ENCODE assay signal across 9 mouse cellular contexts in genomic region chr5:125040128-125040584, GRCm38 (mm10). TPM values are rescaled to one million over a fixed set of nuclear protein-coding genes. Genes with fewer than 3 reads are reported as not detected.
DNase-seq lines count a peak whose midpoint lies in the region; ATAC-seq and TF ChIP-seq lines count a peak whose summit lies in the region.
"Had no signal": no experiment of that assay in that cellular context is flagged by ENCODE, and none has a peak within 500 bp of the region (broad histone marks: within the 10 kb centered on the region; RNA-seq: fewer than 3 reads in every experiment).

No protein-coding gene starts in this region.

- no peak for ATAC-seq in limb, embryonic 12.5 days (ENCODE audit: insufficient number of reproducible peaks, insufficient read depth, low FRiP score, low TSS enrichment, low read depth)
- ATAC-seq in stomach, embryonic 14.5 days (ENCODE audit: insufficient number of reproducible peaks, insufficient read depth, low FRiP score, low read depth): peak; percentile 12; the same call in 1 of the 2 replicates

- TF ChIP-seq CTCF in heart, adult 2 months (IDR thresholded peaks at IDR 0.05): no peak
- TF ChIP-seq CTCF in left cerebral cortex, adult 2 months (IDR thresholded peaks at IDR 0.05): no peak

- TF ChIP-seq POLR2A in heart, adult 2 months (IDR thresholded peaks at IDR 0.05; ENCODE audit: insufficient read depth, low read depth, low read length): 0 out of 2 replicates have a peak, but pooled peaks have one; percentile 52

- H3K4me3 ChIP-seq in limb, embryonic 12.5 days (replicated peaks): no peak overlapping the region
- H3K4me3 ChIP-seq in limb, embryonic 10.5 days: no peak overlapping the region
- no peak overlapping the region for H3K4me3 ChIP-seq in brown adipose tissue, adult 24 weeks (ENCODE audit: insufficient read depth, low read depth, low read length)
- H3K4me3 ChIP-seq in heart, adult 2 months: no peak overlapping the region
- H3K4me3 ChIP-seq in stomach, embryonic 14.5 days (ENCODE audit: low read depth, low read length): no peak overlapping the region
- H3K4me3 ChIP-seq in left cerebral cortex, adult 2 months: no peak overlapping the region
- H3K4me3 ChIP-seq: neural tube, embryonic 12.5 days had no signal

- DNase-seq in limb, embryonic 10.5 days (ENCODE audit: low spot score): no peak
- DNase-seq in heart, adult 2 months: peak; percentile 92 to 94
- peak; percentile 92 for DNase-seq in kidney, postnatal 14 days
- no peak for DNase-seq in thymus, adult 18-20 months
- no peak for DNase-seq in left cerebral cortex, adult 2 months (ENCODE audit: extremely low spot score in 1 of 2, low spot score in 2 of 2)

- peaks cover 99% of the 10 kb centered on the region for H3K36me3 ChIP-seq in limb, embryonic 12.5 days
- peaks cover 99% of the 10 kb centered on the region for H3K36me3 ChIP-seq in limb, embryonic 10.5 days
- peaks cover 2% of the 10 kb centered on the region; the same call in 1 of the 2 replicates for H3K36me3 ChIP-seq in heart, adult 2 months (ENCODE audit: control insufficient read depth, insufficient read depth, low read length)
- peaks cover 79% of the 10 kb centered on the region for H3K36me3 ChIP-seq in stomach, embryonic 14.5 days (ENCODE audit: control insufficient read depth, insufficient read depth, low read length)

- no peak overlapping the region for H3K9ac ChIP-seq in limb, embryonic 12.5 days (replicated peaks)
- no peak overlapping the region for H3K9ac ChIP-seq in heart, adult 2 months (ENCODE audit: low read depth, low read length)
- H3K9ac ChIP-seq in stomach, embryonic 14.5 days (replicated peaks; ENCODE audit: low read depth, low read length): no peak overlapping the region
- H3K9ac ChIP-seq: neural tube, embryonic 12.5 days had no signal

- H3K4me2 ChIP-seq in limb, embryonic 12.5 days: no peak overlapping the region
- no peak overlapping the region for H3K4me2 ChIP-seq in stomach, embryonic 14.5 days (replicated peaks; ENCODE audit: low read depth, low read length)
- H3K4me2 ChIP-seq: neural tube, embryonic 12.5 days had no signal

- H3K27me3 ChIP-seq in limb, embryonic 12.5 days: no peaks in the 10 kb centered on the region
- H3K27me3 ChIP-seq in limb, embryonic 10.5 days (ENCODE audit: low read depth, poor library complexity, severe bottlenecking): no peaks in the 10 kb centered on the region
- H3K27me3 ChIP-seq in heart, adult 2 months (ENCODE audit: control insufficient read depth, insufficient read depth, low read length): no peaks in the 10 kb centered on the region
- H3K27me3 ChIP-seq in stomach, embryonic 14.5 days (ENCODE audit: control insufficient read depth, insufficient read depth, low read length): no peaks in the 10 kb centered on the region
- H3K27me3 ChIP-seq: neural tube, embryonic 12.5 days had no signal

- H3K4me1 ChIP-seq in limb, embryonic 12.5 days (replicated peaks): peaks cover 5% of the 10 kb centered on the region; the same call in 1 of the 2 replicates
- peaks cover 3% of the 10 kb centered on the region; the same call in 1 of the 2 replicates for H3K4me1 ChIP-seq in limb, embryonic 10.5 days
- peaks cover 14% of the 10 kb centered on the region for H3K4me1 ChIP-seq in brown adipose tissue, adult 24 weeks (ENCODE audit: control insufficient read depth, insufficient read depth, insufficient read length, low read length)
- peaks cover 20% of the 10 kb centered on the region for H3K4me1 ChIP-seq in heart, adult 2 months (ENCODE audit: control insufficient read depth, insufficient read depth, low read length)
- no peaks in the 10 kb centered on the region for H3K4me1 ChIP-seq in stomach, embryonic 14.5 days (ENCODE audit: control insufficient read depth, insufficient read depth, low read length)

- WGBS in limb, embryonic 12.5 days: 64% methylated on average over 5 of the region's 5 CpGs
- 84% methylated on average over 5 of the region's 5 CpGs for WGBS in limb, embryonic 10.5 days
- 16% methylated on average over 5 of the region's 5 CpGs for WGBS in heart, adult 2 months
- WGBS in stomach, embryonic 14.5 days: 75% methylated on average over 5 of the region's 5 CpGs

- H3K79me2 ChIP-seq in heart, adult 2 months (replicated peaks; ENCODE audit: control insufficient read depth, insufficient read depth, low read length): no peaks in the 10 kb centered on the region

- peak overlapping the region; percentile 23; the same call in 1 of the 2 replicates for H3K27ac ChIP-seq in limb, embryonic 12.5 days
- no peak overlapping the region for H3K27ac ChIP-seq in limb, embryonic 10.5 days
- 0 out of 2 replicates have a peak overlapping the region, but pooled peaks have one; percentile 19 for H3K27ac ChIP-seq in brown adipose tissue, adult 24 weeks (replicated peaks; ENCODE audit: low read depth, low read length)
- H3K27ac ChIP-seq in heart, adult 2 months: peak overlapping the region; percentile 65
- no peak overlapping the region for H3K27ac ChIP-seq in stomach, embryonic 14.5 days (ENCODE audit: low read length)
- no peak overlapping the region for H3K27ac ChIP-seq in left cerebral cortex, adult 2 months
- H3K27ac ChIP-seq: neural tube, embryonic 12.5 days had no signal

- intact Hi-C loops in heart, adult 2 months (cut with DNase I): loop anchor here (2.0 to 5.0 kb wide), 3 partner anchors 19 to 67 kb away; no protein-coding TSS in a partner anchor
- intact Hi-C loops in left cerebral cortex, adult 2 months (cut with DNase I): no loop called here

- H3K9me3 ChIP-seq in limb, embryonic 12.5 days: no peaks in the 10 kb centered on the region
- no peaks in the 10 kb centered on the region for H3K9me3 ChIP-seq in limb, embryonic 10.5 days (replicated peaks)
- no peaks in the 10 kb centered on the region for H3K9me3 ChIP-seq in stomach, embryonic 14.5 days (ENCODE audit: control insufficient read depth, low read depth, low read length)
- H3K9me3 ChIP-seq: neural tube, embryonic 12.5 days had no signal

- TF ChIP-seq EP300 in heart, adult 2 months (IDR thresholded peaks at IDR 0.05; ENCODE audit: insufficient read depth, low read depth, low read length): peak; percentile 96

RNA-seq across cellular contexts. Expression of gene Rflna, which starts 37.1 kb away (rescaled TPM):
- 28.6 and 33.0 TPM in 2 replicates for polyA plus RNA-seq in limb, embryonic 12.5 days (2016; fragmentation: Nextera tagmentation; extraction: Ambion mirVana)
- 1.1 and 4.5 TPM in 2 replicates for polyA plus RNA-seq in limb, embryonic 10.5 days (2016; fragmentation: Nextera tagmentation; extraction: Ambion mirVana)
- not detected in 2 replicates for polyA plus RNA-seq in brown adipose tissue, adult 24 weeks (2012; ENCODE audit: insufficient read depth, insufficient read length, missing spikeins)
- under 1 TPM; 0.13 to 0.39 TPM for total RNA-seq in heart, adult 2 months (2021)
- 0.78 and 0.85 TPM in 2 replicates for polyA plus RNA-seq in heart, adult 2 months (2012; rRNA removed)
- polyA plus RNA-seq in stomach, embryonic 14.5 days (2014; fragmentation: Nextera tagmentation; extraction: Ambion mirVana): 3.7 and 5.0 TPM in 2 replicates
- total RNA-seq in left cerebral cortex, adult 2 months (2021): 1 to 10 TPM in 1 of 2 experiments, not detected in 1; 1.0 TPM

Comparison
In these comparisons a context has a peak if more than half of its experiments do, and no peak if none do; other contexts are left out.
1. H3K27ac ChIP-seq: peak in limb, embryonic 12.5 days (single experiment), brown adipose tissue, adult 24 weeks (single experiment) and heart, adult 2 months (single experiment); none in limb, embryonic 10.5 days (single experiment), stomach, embryonic 14.5 days (single experiment) and left cerebral cortex, adult 2 months (single experiment).
2. DNase-seq: peak in heart, adult 2 months (2 of 2) and kidney, postnatal 14 days (single experiment); none in limb, embryonic 10.5 days (single experiment), thymus, adult 18-20 months (0 of 2) and left cerebral cortex, adult 2 months (0 of 2).